In the genomic region with DNA sequence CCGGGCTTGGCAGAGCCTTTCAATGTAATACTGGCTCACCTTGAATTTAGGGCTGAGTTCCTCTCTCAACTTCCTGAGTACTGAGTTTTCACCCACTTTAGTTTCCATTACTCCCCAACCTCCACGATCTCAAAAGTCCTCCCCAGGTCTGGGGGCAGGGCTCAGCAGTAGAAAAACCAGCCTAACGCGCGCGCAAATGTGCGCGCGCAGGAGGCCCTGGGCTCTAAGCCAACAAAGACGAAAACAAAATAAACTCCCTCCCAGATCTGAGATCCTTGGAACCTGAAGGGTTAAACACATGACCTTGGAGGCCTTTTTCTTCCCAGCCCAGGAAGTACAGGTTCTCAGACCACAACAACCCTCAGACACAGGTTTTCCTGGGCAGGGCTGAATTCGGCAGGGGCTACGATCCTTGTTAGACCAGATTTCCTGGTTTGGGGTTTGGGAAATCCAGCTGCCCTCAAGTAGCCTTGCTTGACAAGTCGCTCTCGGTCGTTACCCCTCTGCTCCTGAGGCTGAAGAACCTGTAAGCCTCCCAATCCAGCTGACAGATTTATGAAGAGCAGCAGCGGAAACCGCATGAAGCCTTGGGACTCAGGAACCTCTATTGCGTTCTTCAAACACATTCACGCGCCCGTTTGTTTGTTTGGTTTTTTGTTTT, we compare ENCODE assay signal across 8 mouse cellular contexts. TPM values are rescaled to one million over a fixed set of nuclear protein-coding genes. Genes with fewer than 3 reads are reported as not detected.
A peak's percentile ranks its signal among the peaks of the same experiment; 100 is the strongest.
DNase-seq lines count a peak whose midpoint lies in the region; ATAC-seq and TF ChIP-seq lines count a peak whose summit lies in the region.

No protein-coding gene starts in this region.

- no peak for TF ChIP-seq CTCF in intestine, postnatal 0 days (IDR thresholded peaks at IDR 0.05; ENCODE audit: low read depth)
- TF ChIP-seq CTCF in lung, embryonic 14.5 days (IDR thresholded peaks at IDR 0.05; ENCODE audit: low read depth): no peak
- no peak for TF ChIP-seq CTCF in spleen, adult 2 months (IDR thresholded peaks at IDR 0.05; ENCODE audit: extremely low read depth, insufficient read depth, insufficient read length, insufficient replicate concordance)

- ATAC-seq in neural tube, embryonic 11.5 days (ENCODE audit: insufficient read depth, low FRiP score, low TSS enrichment): no peak
- peak; percentile 35; the same call in 1 of the 2 replicates for ATAC-seq in intestine, postnatal 0 days
- peak; percentile 72 for ATAC-seq in lung, embryonic 14.5 days (ENCODE audit: insufficient read depth)

- H3K36me3 ChIP-seq in neural tube, embryonic 11.5 days (ENCODE audit: control insufficient read depth, insufficient read depth, low read length): no peaks in the 10 kb centered on the region
- no peaks in the 10 kb centered on the region; the same call in 1 of the 2 replicates for H3K36me3 ChIP-seq in intestine, postnatal 0 days (ENCODE audit: control insufficient read depth, insufficient read depth)
- no peaks in the 10 kb centered on the region for H3K36me3 ChIP-seq in lung, embryonic 14.5 days (ENCODE audit: insufficient read depth)
- H3K36me3 ChIP-seq in spleen, adult 2 months (ENCODE audit: control insufficient read depth, insufficient read depth, low read length): no peaks in the 10 kb centered on the region

- H3K4me3 ChIP-seq in neural tube, embryonic 11.5 days (ENCODE audit: low read depth, low read length): no peak overlapping the region
- peak overlapping the region; percentile 33 for H3K4me3 ChIP-seq in intestine, postnatal 0 days (ENCODE audit: low read depth, low read length)
- peak overlapping the region; percentile 28 for H3K4me3 ChIP-seq in lung, embryonic 14.5 days (ENCODE audit: low read depth, low read length)
- peak overlapping the region; percentile 54 for H3K4me3 ChIP-seq in spleen, adult 2 months (ENCODE audit: extremely low read depth, insufficient read depth, insufficient read length)

- TF ChIP-seq POLR2A in spleen, adult 2 months (IDR thresholded peaks at IDR 0.05; ENCODE audit: low read depth, low read length): no peak

- 0 out of 2 replicates have a peak, but pooled peaks cover 2% of the 10 kb centered on the region for H3K4me1 ChIP-seq in neural tube, embryonic 11.5 days (ENCODE audit: control insufficient read depth, insufficient read depth, low read length)
- peaks cover 3% of the 10 kb centered on the region for H3K4me1 ChIP-seq in intestine, postnatal 0 days (replicated peaks; ENCODE audit: control insufficient read depth, insufficient read depth, low read length)
- peaks cover 6% of the 10 kb centered on the region; the same call in 1 of the 2 replicates for H3K4me1 ChIP-seq in lung, embryonic 14.5 days (ENCODE audit: insufficient read depth)
- peaks cover 30% of the 10 kb centered on the region for H3K4me1 ChIP-seq in spleen, adult 2 months (ENCODE audit: control insufficient read depth, insufficient read depth, insufficient read length)

- DNase-seq in neural tube, embryonic 11.5 days (ENCODE audit: low spot score): peak; percentile 24
- no peak for DNase-seq in neural tube, embryonic 10.5 days (ENCODE audit: extremely low spot score, low spot score)
- DNase-seq in fat pad, adult 2 months (ENCODE audit: extremely low read depth, low read depth, low spot score): peak; percentile 91
- DNase-seq in lung, embryonic 14.5 days: peak; percentile 89
- peak; percentile 46 to 72 for DNase-seq in spleen, adult 2 months (ENCODE audit: low read depth in 1 of 2, low spot score in 2 of 2)
- no peak for DNase-seq in cerebellum, adult 11 months
- no peak for DNase-seq in layer of hippocampus, adult 11-12 months (ENCODE audit: low spot score)

- no peaks in the 10 kb centered on the region for H3K27me3 ChIP-seq in neural tube, embryonic 11.5 days (ENCODE audit: control insufficient read depth, insufficient read depth, low read length)
- H3K27me3 ChIP-seq in intestine, postnatal 0 days (replicated peaks; ENCODE audit: control insufficient read depth, insufficient read depth, low read length): no peaks in the 10 kb centered on the region
- H3K27me3 ChIP-seq in lung, embryonic 14.5 days (ENCODE audit: insufficient read depth, low read length): no peaks in the 10 kb centered on the region
- H3K27me3 ChIP-seq in spleen, adult 2 months (ENCODE audit: control insufficient read depth, insufficient read depth, low read length): no peaks in the 10 kb centered on the region

- no peak overlapping the region for H3K9ac ChIP-seq in neural tube, embryonic 11.5 days (ENCODE audit: low read length)
- H3K9ac ChIP-seq in intestine, postnatal 0 days (ENCODE audit: low read depth, low read length): peak overlapping the region; percentile 46
- peak overlapping the region; percentile 7 for H3K9ac ChIP-seq in lung, embryonic 14.5 days

- 54% methylated on average over 21 of the region's 21 CpGs for WGBS in neural tube, embryonic 11.5 days
- 8% methylated on average over 21 of the region's 21 CpGs for WGBS in intestine, postnatal 0 days
- 19% methylated on average over 21 of the region's 21 CpGs for WGBS in lung, embryonic 14.5 days
- 4% methylated on average over 21 of the region's 21 CpGs for WGBS in spleen, adult 2 months

- H3K4me2 ChIP-seq in neural tube, embryonic 11.5 days (ENCODE audit: low read depth): no peak overlapping the region
- H3K4me2 ChIP-seq in intestine, postnatal 0 days (replicated peaks; ENCODE audit: low read depth): peak overlapping the region; percentile 66
- H3K4me2 ChIP-seq in lung, embryonic 14.5 days: peak overlapping the region; percentile 61

- no peak overlapping the region for H3K27ac ChIP-seq in neural tube, embryonic 11.5 days (ENCODE audit: low read depth, low read length)
- peak overlapping the region; percentile 62 for H3K27ac ChIP-seq in intestine, postnatal 0 days (ENCODE audit: low read depth, low read length)
- peak overlapping the region; percentile 43 for H3K27ac ChIP-seq in lung, embryonic 14.5 days (ENCODE audit: low read depth)
- peak overlapping the region; percentile 74 for H3K27ac ChIP-seq in spleen, adult 2 months (ENCODE audit: insufficient read depth, low read length)

- no peaks in the 10 kb centered on the region for H3K9me3 ChIP-seq in neural tube, embryonic 11.5 days (ENCODE audit: control insufficient read depth, low read length)
- no peaks in the 10 kb centered on the region for H3K9me3 ChIP-seq in intestine, postnatal 0 days (ENCODE audit: control insufficient read depth)
- no peaks in the 10 kb centered on the region for H3K9me3 ChIP-seq in lung, embryonic 14.5 days (ENCODE audit: low read depth, low read length)

RNA-seq across cellular contexts. Expression of a gene that starts 45.6 kb away (rescaled TPM):
- polyA plus RNA-seq in neural tube, embryonic 11.5 days (2014; fragmentation: Nextera tagmentation; extraction: Ambion mirVana): 515 and 541 TPM in 2 replicates
- polyA plus RNA-seq in intestine, postnatal 0 days (2015; fragmentation: Nextera tagmentation; extraction: Ambion mirVana): 408 and 432 TPM in 2 replicates
- 539 and 550 TPM in 2 replicates for polyA plus RNA-seq in lung, embryonic 14.5 days (2014; fragmentation: Nextera tagmentation; extraction: Ambion mirVana)
- 32.3 and 32.9 TPM in 2 replicates for polyA plus RNA-seq in spleen, adult 2 months (2012; rRNA removed)

Comparison
In these comparisons a context has a peak if more than half of its experiments do, and no peak if none do; other contexts are left out.
1. DNase-seq: peak in neural tube, embryonic 11.5 days (single experiment), fat pad, adult 2 months (single experiment), lung, embryonic 14.5 days (single experiment) and spleen, adult 2 months (2 of 2); none in neural tube, embryonic 10.5 days (single experiment), cerebellum, adult 11 months (single experiment) and layer of hippocampus, adult 11-12 months (single experiment).
2. RNA of a gene that starts 45.6 kb away (polyA plus RNA-seq): 539 to 550 TPM in lung, embryonic 14.5 days, 515 to 541 TPM in neural tube, embryonic 11.5 days and 408 to 432 TPM in intestine, postnatal 0 days; 32.3 to 32.9 TPM in spleen, adult 2 months; every median in the first group is over 10 times any median in the second.